Mouse (Mus musculus) small intestine, adult 2 months (tissue): ENCODE data around the gene Ccdc87.

Experiments used
- CTCF ChIP-seq: fragments of 200-500 bp; IDR thresholded peaks from 2 replicates; pipeline ENCODE4 v1.5.1; 2012; ENCODE audit warnings: low read depth, mild to moderate bottlenecking, control low read depth, inconsistent platforms, low read length, moderate library complexity, mixed read lengths; ENCODE audit not compliant: insufficient replicate concordance, insufficient read length; ENCODE audit errors: extremely low read depth
- POLR2A ChIP-seq: fragments of 200-500 bp; IDR thresholded peaks from 2 replicates; pipeline ENCODE4 v1.6.1; 2012; ENCODE audit warnings: low read depth, mild to moderate bottlenecking, control low read depth, inconsistent platforms, low read length, moderate library complexity

- TF ChIP-seq CTCF: no peak
- peak; percentile 93 for TF ChIP-seq POLR2A
These were observed 27.9 kb upstream of the Ccdc87 start, which contains the start of the genes Gm21992 and Rbm14 for GRCm38 (mm10) chr19:4811063-4811908.
